Mouse (Mus musculus): ENCODE results near the gene Mpp2.
A peak's percentile ranks its signal among the peaks of the same experiment; 100 is the strongest.

Gene Mpp2

GRCm38 (mm10) chr11:102087931-102088898 is at the start of gene Mpp2:
Gene Mpp2, minus strand, starts transcription at chr11:102088515.
- DNase-seq (ENCODE audit: low read depth), result peak; percentile 86

GRCm38 (mm10) chr11:102137625-102138446 is 49.5 kb upstream of the Mpp2 start:
- DNase-seq (ENCODE audit: low read depth), result no peak

- no peak for DNase-seq (ENCODE audit: low read depth)
These were observed 46.2 kb upstream of the Mpp2 start for GRCm38 (mm10) chr11:102134516-102134915.

GRCm38 (mm10) chr11:102117386-102117785 is 29.1 kb upstream of the Mpp2 start:
- DNase-seq (ENCODE audit: low read depth), result peak; percentile 63

- DNase-seq (ENCODE audit: low read depth), result peak; percentile 29
These were observed 27.9 kb upstream of the Mpp2 start for GRCm38 (mm10) chr11:102116241-102116640.

GRCm38 (mm10) chr11:102111576-102111975 is 23.3 kb upstream of the Mpp2 start:
- DNase-seq (ENCODE audit: low read depth), result no peak

- DNase-seq (ENCODE audit: low read depth), result no peak
These were observed 19.4 kb upstream of the Mpp2 start, which contains the start of gene Pyy for GRCm38 (mm10) chr11:102107732-102108131. Gene Pyy, minus strand, starts transcription at chr11:102107832.

- no peak for DNase-seq (ENCODE audit: low read depth)
These were observed 18.6 kb upstream of the Mpp2 start for GRCm38 (mm10) chr11:102106911-102107310.

- no peak for DNase-seq (ENCODE audit: low read depth)
These were observed 14.4 kb upstream of the Mpp2 start for GRCm38 (mm10) chr11:102102485-102103258.

GRCm38 (mm10) chr11:102101219-102101618 is 12.9 kb upstream of the Mpp2 start, which contains the start of gene Ppy:
Gene Ppy, minus strand, starts transcription at chr11:102101319.
- no peak for DNase-seq (ENCODE audit: low read depth)

- peak; percentile 87 for DNase-seq (ENCODE audit: low read depth)
These were observed 8.6 kb upstream of the Mpp2 start for GRCm38 (mm10) chr11:102096887-102097391.

GRCm38 (mm10) chr11:102096446-102096845 is 8.1 kb upstream of the Mpp2 start:
- no peak for DNase-seq (ENCODE audit: low read depth)

GRCm38 (mm10) chr11:102095676-102096075 is 7.4 kb upstream of the Mpp2 start:
- no peak for DNase-seq (ENCODE audit: low read depth)

- DNase-seq (ENCODE audit: low read depth), result peak; percentile 88
These were observed 933 bp upstream of the Mpp2 start for GRCm38 (mm10) chr11:102089088-102089808.

GRCm38 (mm10) chr11:102087081-102087751 is 1.1 kb downstream of the Mpp2 start:
- DNase-seq (ENCODE audit: low read depth), result no peak

- DNase-seq (ENCODE audit: low read depth), result no peak
These were observed 2.0 kb downstream of the Mpp2 start for GRCm38 (mm10) chr11:102086331-102086730.

GRCm38 (mm10) chr11:102084159-102084558 is 4.2 kb downstream of the Mpp2 start:
- no peak for DNase-seq (ENCODE audit: low read depth)

- no peak for DNase-seq (ENCODE audit: low read depth)
These were observed 5.1 kb downstream of the Mpp2 start for GRCm38 (mm10) chr11:102083193-102083592.

GRCm38 (mm10) chr11:102082322-102082721 is 6.0 kb downstream of the Mpp2 start:
- DNase-seq (ENCODE audit: low read depth), result no peak

- DNase-seq (ENCODE audit: low read depth), result no peak
These were observed 14.6 kb downstream of the Mpp2 start for GRCm38 (mm10) chr11:102073722-102074121.
